Mouse (Mus musculus): ENCODE results near the gene Fam155a. TPM values are rescaled to one million over a fixed set of nuclear protein-coding genes. Genes with fewer than 3 reads are reported as not detected.

The Fam155a gene
- polyA plus RNA-seq, 1 experiment from 2014 or later = 30.3 TPM

DNA sequence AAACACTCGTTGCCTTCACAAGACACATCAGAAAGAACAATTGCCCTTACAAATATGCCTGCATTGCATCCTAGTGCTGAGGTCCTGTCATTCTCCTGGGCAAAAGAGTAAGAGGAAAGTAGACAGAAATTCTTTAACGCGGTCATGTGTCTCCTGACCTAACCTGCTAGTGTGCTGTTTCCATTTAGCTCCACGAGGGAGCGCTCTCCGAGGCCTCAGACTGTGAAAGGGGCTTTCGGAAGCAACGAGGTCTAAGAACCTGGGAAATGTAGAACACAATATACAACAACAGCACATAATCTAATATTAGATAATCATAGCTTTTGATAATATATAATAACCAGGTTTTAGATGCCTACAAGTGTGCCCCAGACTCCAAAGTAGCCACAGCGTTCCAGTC, 22.4 kb upstream of the Fam155a start:
- 64% methylated on average over 9 of the region's 9 CpGs for WGBS
- Histone ChIP-seq H3K4me3 (ENCODE audit: low read length) (no peak overlapping the region), H3K4me2 (ENCODE audit: low read length) (no peak overlapping the region), H3K27me3 (replicated peaks; ENCODE audit: control insufficient read depth, insufficient read depth, low read length) (no peaks in the 10 kb centered on the region), H3K9me3 (ENCODE audit: control insufficient read depth, low read length) (no peaks in the 10 kb centered on the region), H3K9ac (ENCODE audit: low read depth, low read length) (no peak overlapping the region), H3K4me1 (ENCODE audit: control insufficient read depth, insufficient read depth, low read depth, low read length) (no peaks in the 10 kb centered on the region), H3K36me3 (ENCODE audit: control insufficient read depth, insufficient read depth, low read length) (no peaks in the 10 kb centered on the region), H3K27ac (ENCODE audit: low read depth, low read length) (no peak overlapping the region)
- no peak for ATAC-seq

DNA sequence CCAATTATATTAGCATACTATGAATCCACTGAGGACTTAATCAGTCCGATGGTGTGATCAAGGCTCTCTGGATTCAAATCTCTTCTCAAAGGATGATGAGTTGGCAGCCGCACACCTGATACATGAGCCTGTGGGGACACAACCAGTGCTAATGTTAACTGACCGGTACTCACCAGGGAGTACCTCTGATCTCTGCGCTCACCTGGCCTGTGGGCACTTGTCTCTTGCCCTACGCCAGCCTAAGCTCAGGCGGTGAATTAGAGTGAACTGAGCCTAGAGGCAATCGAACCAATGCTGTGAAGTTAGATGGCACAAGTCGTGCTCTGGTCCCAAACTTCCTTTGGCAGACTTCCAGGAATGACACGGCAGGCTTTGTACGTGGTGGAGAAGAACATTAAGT, 9.4 kb upstream of the Fam155a start:
- WGBS = 73% methylated on average over 10 of the region's 10 CpGs
- no peaks in the 10 kb centered on the region for H3K27me3 ChIP-seq (replicated peaks; ENCODE audit: control insufficient read depth, insufficient read depth, low read length)
- no peak overlapping the region for H3K4me2 ChIP-seq (ENCODE audit: low read length)
- no peak overlapping the region for H3K9ac ChIP-seq (ENCODE audit: low read depth, low read length)
- no peak overlapping the region for H3K27ac ChIP-seq (ENCODE audit: low read depth, low read length)
- no peaks in the 10 kb centered on the region for H3K9me3 ChIP-seq (ENCODE audit: control insufficient read depth, low read length)
- no peaks in the 10 kb centered on the region for H3K4me1 ChIP-seq (ENCODE audit: control insufficient read depth, insufficient read depth, low read depth, low read length)
- no peaks in the 10 kb centered on the region for H3K36me3 ChIP-seq (ENCODE audit: control insufficient read depth, insufficient read depth, low read length)
- no peak for ATAC-seq
- no peak overlapping the region for H3K4me3 ChIP-seq (ENCODE audit: low read length)

DNA sequence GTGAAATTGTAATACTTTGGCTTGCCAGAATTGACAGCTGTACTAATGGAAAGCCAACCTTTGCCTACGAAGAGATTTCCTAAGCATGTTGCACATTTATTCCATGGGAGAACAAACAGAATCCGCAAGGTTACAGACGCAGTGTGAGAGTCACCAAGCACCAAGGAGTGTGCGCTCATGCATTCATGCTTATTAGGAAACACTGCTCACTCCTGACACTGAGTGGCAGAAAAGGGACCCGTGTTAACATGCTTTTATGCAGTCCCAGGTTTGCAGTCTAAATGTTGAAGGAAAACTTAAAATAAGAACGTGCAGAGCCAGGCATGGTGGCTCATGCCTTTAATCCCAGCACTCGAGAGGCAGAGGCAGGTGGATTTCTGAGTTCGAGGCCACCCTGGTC, 7.2 kb upstream of the Fam155a start:
- H3K36me3 ChIP-seq (ENCODE audit: control insufficient read depth, insufficient read depth, low read length) = no peaks in the 10 kb centered on the region
- H3K27me3 ChIP-seq (replicated peaks; ENCODE audit: control insufficient read depth, insufficient read depth, low read length) = 0 out of 2 replicates have a peak, but pooled peaks cover 3% of the 10 kb centered on the region
- ATAC-seq = 0 out of 2 replicates have a peak, but pooled peaks have one; percentile 45
- H3K4me3 ChIP-seq (ENCODE audit: low read length) = no peak overlapping the region
- H3K4me2 ChIP-seq (ENCODE audit: low read length) = no peak overlapping the region
- H3K9ac ChIP-seq (ENCODE audit: low read depth, low read length) = no peak overlapping the region
- H3K9me3 ChIP-seq (ENCODE audit: control insufficient read depth, low read length) = no peaks in the 10 kb centered on the region
- H3K4me1 ChIP-seq (ENCODE audit: control insufficient read depth, insufficient read depth, low read depth, low read length) = no peaks in the 10 kb centered on the region
- 49% methylated on average over 8 of the region's 8 CpGs for WGBS
- H3K27ac ChIP-seq (ENCODE audit: low read depth, low read length) = no peak overlapping the region

DNA sequence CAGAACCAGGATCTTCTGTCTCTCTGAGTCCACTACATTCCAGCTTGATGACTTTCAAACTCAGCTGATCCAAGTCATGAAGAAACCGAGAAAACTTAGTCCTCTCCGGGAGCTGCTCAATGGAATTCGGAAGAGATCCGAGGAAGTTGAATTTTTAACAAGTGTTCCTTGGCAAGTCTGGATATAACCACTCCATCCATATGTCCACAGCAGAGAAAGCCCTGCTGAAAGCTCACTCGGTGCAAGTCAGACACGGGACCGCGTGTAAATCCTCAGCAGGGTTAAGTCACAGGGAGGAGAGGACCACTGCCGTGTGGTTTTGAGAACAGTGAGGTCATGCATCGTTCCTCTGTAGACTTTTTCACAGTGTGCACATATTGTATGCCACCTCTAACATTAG, 5.9 kb upstream of the Fam155a start:
- Histone ChIP-seq H3K4me2 (ENCODE audit: low read length) (no peak overlapping the region), H3K27ac (ENCODE audit: low read depth, low read length) (no peak overlapping the region), H3K4me1 (ENCODE audit: control insufficient read depth, insufficient read depth, low read depth, low read length) (peaks cover 4% of the 10 kb centered on the region; the same call in 1 of the 2 replicates), H3K36me3 (ENCODE audit: control insufficient read depth, insufficient read depth, low read length) (no peaks in the 10 kb centered on the region), H3K9ac (ENCODE audit: low read depth, low read length) (no peak overlapping the region), H3K9me3 (ENCODE audit: control insufficient read depth, low read length) (no peaks in the 10 kb centered on the region), H3K4me3 (ENCODE audit: low read length) (no peak overlapping the region), H3K27me3 (replicated peaks; ENCODE audit: control insufficient read depth, insufficient read depth, low read length) (0 out of 2 replicates have a peak, but pooled peaks cover 3% of the 10 kb centered on the region)
- ATAC-seq = no peak
- WGBS = 87% methylated on average over 10 of the region's 10 CpGs

DNA sequence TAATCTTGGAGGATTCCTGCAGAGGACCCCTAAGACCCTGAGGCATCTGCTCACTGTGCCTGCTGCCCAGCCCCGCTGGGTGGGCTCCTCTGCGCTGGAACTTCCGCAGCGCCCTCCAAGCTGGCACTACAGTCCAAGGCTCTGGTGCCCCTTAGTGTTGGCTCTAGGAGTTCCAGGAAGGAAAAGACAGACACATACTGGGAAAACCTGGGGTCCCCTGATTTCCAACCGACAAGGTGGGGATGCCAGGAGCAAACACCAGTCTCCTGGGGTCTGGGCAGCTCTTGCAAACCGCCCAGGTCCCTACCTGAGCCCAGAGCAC, 1.5 kb upstream of the Fam155a start:
- 0 out of 2 replicates have a peak, but pooled peaks cover 3% of the 10 kb centered on the region for H3K27me3 ChIP-seq (replicated peaks; ENCODE audit: control insufficient read depth, insufficient read depth, low read length)
- peak overlapping the region; percentile 88 for H3K4me2 ChIP-seq (ENCODE audit: low read length)
- H3K4me1 ChIP-seq (ENCODE audit: control insufficient read depth, insufficient read depth, low read depth, low read length) = peaks cover 4% of the 10 kb centered on the region; the same call in 1 of the 2 replicates
- no peaks in the 10 kb centered on the region for H3K36me3 ChIP-seq (ENCODE audit: control insufficient read depth, insufficient read depth, low read length)
- peak; percentile 88 for ATAC-seq
- H3K9ac ChIP-seq (ENCODE audit: low read depth, low read length) = peak overlapping the region; percentile 81
- peak overlapping the region; percentile 68 for H3K4me3 ChIP-seq (ENCODE audit: low read length)
- 6% methylated on average over 6 of the region's 6 CpGs for WGBS
- H3K9me3 ChIP-seq (ENCODE audit: control insufficient read depth, low read length) = no peaks in the 10 kb centered on the region
- peak overlapping the region; percentile 93 for H3K27ac ChIP-seq (ENCODE audit: low read depth, low read length)

DNA sequence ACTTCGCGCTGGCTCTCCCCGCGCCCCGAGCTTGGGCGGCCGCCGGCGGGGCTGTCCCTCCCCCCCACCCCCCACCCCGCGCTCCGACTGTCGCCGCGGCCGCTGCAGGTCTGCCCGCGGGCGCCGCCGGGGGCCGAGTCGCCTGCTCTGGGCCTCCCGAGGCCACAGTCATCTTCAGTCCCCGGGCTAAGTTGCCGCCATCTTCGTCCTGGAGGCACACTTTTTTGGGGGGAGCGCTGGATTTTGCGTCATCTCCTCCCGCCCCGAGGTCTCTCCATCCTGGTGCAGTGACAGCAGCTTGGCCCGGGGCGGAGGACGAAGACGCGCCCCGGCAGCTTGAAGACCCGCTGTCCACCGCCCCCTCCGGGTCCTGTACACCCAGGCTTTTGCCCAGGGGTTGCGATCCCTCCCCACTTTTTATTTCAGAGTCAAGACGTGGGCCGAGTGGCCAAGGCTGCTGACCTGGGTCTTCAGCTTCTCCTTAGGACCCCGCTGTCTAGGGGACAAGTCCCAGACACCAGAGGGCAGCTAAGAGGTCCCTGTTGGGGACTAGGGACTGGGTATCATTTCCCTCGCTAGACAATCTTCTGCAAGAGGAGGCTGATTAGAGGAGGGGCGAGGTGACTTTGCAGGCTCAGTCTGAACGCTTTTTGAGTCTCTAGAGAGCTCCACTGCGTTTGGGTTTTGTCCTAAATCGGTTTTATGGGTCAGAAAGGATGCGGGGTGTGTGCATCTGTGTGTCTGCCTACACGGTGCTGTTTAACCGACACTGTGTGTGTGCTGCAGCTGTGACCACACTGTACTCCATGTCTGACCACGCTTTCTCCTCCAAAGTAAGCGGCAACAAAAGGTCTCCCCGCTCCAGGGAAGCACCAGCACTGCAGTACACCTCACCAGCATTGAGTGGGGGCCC, 901 bp upstream of the Fam155a start:
- Histone ChIP-seq H3K4me1 (ENCODE audit: control insufficient read depth, insufficient read depth, low read depth, low read length) (peaks cover 4% of the 10 kb centered on the region; the same call in 1 of the 2 replicates), H3K9me3 (ENCODE audit: control insufficient read depth, low read length) (no peaks in the 10 kb centered on the region), H3K36me3 (ENCODE audit: control insufficient read depth, insufficient read depth, low read length) (no peaks in the 10 kb centered on the region), H3K4me3 (ENCODE audit: low read length) (peak overlapping the region; percentile 68), H3K4me2 (ENCODE audit: low read length) (peak overlapping the region; percentile 88), H3K9ac (ENCODE audit: low read depth, low read length) (peak overlapping the region; percentile 81), H3K27ac (ENCODE audit: low read depth, low read length) (peak overlapping the region; percentile 93), H3K27me3 (replicated peaks; ENCODE audit: control insufficient read depth, insufficient read depth, low read length) (0 out of 2 replicates have a peak, but pooled peaks cover 3% of the 10 kb centered on the region)
- ATAC-seq = peak; percentile 80
- WGBS = under 1% methylated on average over 55 of the region's 55 CpGs

DNA sequence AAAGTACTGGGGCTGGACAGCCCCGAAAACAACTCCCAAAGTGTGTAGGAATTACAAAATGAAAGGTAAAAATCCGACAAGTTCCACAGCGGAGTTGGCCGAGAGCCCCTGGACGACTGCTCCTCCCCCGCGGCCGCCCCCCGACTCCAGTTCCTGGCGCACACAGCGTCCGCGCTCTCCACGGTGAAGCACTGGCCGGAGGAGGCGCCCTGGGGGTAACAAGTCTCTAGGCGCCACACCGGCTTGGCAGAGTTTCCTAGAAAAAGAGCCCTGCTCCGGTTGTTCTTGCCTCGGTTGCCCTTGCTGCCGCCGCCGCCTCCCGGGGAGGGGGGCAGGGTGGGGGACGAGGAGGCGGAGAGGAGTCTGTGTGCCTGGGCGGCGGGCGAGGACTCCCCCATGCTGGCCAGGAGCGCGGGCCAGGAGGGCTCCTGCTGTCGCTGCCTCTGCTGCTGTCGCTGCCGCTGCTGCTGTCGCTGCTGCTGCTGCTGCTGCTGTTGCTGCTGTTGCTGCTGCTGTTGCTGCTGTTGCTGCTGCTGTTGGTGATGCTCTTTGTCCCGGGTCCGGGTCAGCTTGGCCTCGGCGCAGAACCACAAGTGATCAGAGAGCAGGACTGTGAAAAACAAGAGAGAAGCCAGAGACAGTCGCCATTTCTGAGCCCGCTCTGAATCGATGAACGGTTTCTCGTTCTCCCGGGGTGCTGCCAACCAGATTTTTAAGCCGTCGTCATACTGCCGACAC, 531 bp downstream of the Fam155a start:
- no peaks in the 10 kb centered on the region for H3K36me3 ChIP-seq (ENCODE audit: control insufficient read depth, insufficient read depth, low read length)
- H3K27me3 ChIP-seq (replicated peaks; ENCODE audit: control insufficient read depth, insufficient read depth, low read length) = 0 out of 2 replicates have a peak, but pooled peaks cover 3% of the 10 kb centered on the region
- peak; percentile 49; the same call in 1 of the 2 replicates for ATAC-seq
- peaks cover 9% of the 10 kb centered on the region for H3K4me1 ChIP-seq (ENCODE audit: control insufficient read depth, insufficient read depth, low read depth, low read length)
- peak overlapping the region; percentile 88 for H3K4me2 ChIP-seq (ENCODE audit: low read length)
- H3K4me3 ChIP-seq (ENCODE audit: low read length) = peak overlapping the region; percentile 68
- peak overlapping the region; percentile 81 for H3K9ac ChIP-seq (ENCODE audit: low read depth, low read length)
- WGBS = under 1% methylated on average over 36 of the region's 48 CpGs
- H3K27ac ChIP-seq (ENCODE audit: low read depth, low read length) = peak overlapping the region; percentile 93
- H3K9me3 ChIP-seq (ENCODE audit: control insufficient read depth, low read length) = no peaks in the 10 kb centered on the region

DNA sequence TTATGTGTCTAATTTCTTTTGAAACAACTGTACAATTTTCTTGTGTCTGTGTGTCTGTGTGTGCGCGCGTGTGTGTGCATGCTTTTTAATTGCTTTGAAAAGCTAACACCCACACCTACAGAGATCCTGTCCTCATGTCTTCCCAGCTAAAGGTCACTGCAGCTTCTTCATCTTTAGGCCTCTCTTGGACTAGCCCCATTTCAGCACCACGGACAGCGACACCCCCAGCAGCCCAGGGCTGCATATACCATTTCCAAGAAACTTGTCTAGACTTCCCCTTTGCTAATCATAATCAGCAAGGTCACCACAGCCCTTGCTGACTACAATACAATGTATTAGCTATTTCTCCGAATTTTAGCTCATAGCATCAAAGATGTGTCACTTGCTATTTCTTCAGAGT, 1.9 kb downstream of the Fam155a start:
- Histone ChIP-seq H3K4me2 (ENCODE audit: low read length) (peak overlapping the region; percentile 88), H3K9me3 (ENCODE audit: control insufficient read depth, low read length) (no peaks in the 10 kb centered on the region)

DNA sequence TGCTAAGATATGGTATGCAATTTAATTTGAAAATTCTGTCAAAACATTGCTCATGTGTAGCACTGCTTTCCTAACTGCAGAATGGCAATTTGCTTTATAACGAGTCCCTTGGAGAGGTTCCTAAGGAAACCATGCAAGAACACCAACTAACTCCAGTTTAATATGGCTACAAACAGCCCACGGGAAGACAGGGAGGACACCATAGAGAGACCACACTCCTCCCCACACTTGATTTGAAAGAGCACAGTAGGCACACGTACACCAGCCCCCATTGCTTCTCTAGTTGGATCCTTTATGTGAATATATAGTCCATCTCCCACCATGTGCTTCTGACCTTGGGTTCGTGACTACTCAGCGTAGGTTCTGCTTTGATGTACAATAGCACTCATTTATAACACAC, 35.8 kb downstream of the Fam155a start:
- H3K4me1 ChIP-seq (ENCODE audit: control insufficient read depth, insufficient read depth, low read depth, low read length) = peaks cover 4% of the 10 kb centered on the region; the same call in 1 of the 2 replicates
- WGBS = 64% methylated on average over 5 of the region's 5 CpGs
- ATAC-seq = no peak
- no peaks in the 10 kb centered on the region for H3K36me3 ChIP-seq (ENCODE audit: control insufficient read depth, insufficient read depth, low read length)
- H3K4me2 ChIP-seq (ENCODE audit: low read length) = no peak overlapping the region
- H3K27ac ChIP-seq (ENCODE audit: low read depth, low read length) = no peak overlapping the region
- H3K27me3 ChIP-seq (replicated peaks; ENCODE audit: control insufficient read depth, insufficient read depth, low read length) = no peaks in the 10 kb centered on the region
- no peak overlapping the region for H3K9ac ChIP-seq (ENCODE audit: low read depth, low read length)
- H3K9me3 ChIP-seq (ENCODE audit: control insufficient read depth, low read length) = no peaks in the 10 kb centered on the region
- H3K4me3 ChIP-seq (ENCODE audit: low read length) = no peak overlapping the region

More for the DNA sequence above, 1.9 kb downstream of the Fam155a start:
- H3K9ac ChIP-seq (ENCODE audit: low read depth, low read length) = no peak overlapping the region; the same call in none of the 2 replicates
- H3K4me1 ChIP-seq (ENCODE audit: control insufficient read depth, insufficient read depth, low read depth, low read length) = peaks cover 9% of the 10 kb centered on the region
- 25% methylated on average over 6 of the region's 6 CpGs for WGBS
- peak overlapping the region; percentile 68 for H3K4me3 ChIP-seq (ENCODE audit: low read length)
- H3K36me3 ChIP-seq (ENCODE audit: control insufficient read depth, insufficient read depth, low read length) = no peaks in the 10 kb centered on the region
- H3K27ac ChIP-seq (ENCODE audit: low read depth, low read length) = no peak overlapping the region; the same call in 1 of the 2 replicates
- no peaks in the 10 kb centered on the region for H3K27me3 ChIP-seq (replicated peaks; ENCODE audit: control insufficient read depth, insufficient read depth, low read length)
- ATAC-seq = no peak
